Mouse (Mus musculus) embryo, embryonic 10 days (tissue): ENCODE results near the gene Lrrc4.

Experiments
- DNase-seq: peaks from one replicate; pipeline ENCODE4 v3.0.0-alpha.2; 2015; ENCODE audit warnings: low spot score

Lrrc4 gene

GRCm38 (mm10) chr6:28614856-28615255, 216.7 kb downstream of the Lrrc4 start:
- no peak for DNase-seq

DNA sequence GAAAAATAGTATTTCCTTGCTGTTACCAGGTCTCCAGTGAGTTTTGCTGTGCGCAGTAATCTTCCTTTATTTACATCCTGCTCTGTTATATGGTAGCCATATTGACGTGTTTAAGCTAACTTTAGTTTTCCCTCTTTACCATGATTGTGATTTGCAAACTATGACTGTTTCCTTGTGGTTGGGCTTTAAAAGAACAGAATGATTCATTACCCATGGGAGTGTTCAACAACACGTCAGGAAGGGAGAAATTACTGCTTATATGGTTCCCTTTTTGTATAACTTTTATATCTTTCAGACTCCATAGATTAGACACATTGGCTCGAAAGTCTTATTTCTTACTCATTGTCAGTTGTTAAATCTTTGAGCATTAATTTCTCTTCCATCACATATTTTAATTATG, 218.1 kb downstream of the Lrrc4 start:
- no peak for DNase-seq
